ENCODE assay signal across 8 mouse cellular contexts in the genomic region with DNA sequence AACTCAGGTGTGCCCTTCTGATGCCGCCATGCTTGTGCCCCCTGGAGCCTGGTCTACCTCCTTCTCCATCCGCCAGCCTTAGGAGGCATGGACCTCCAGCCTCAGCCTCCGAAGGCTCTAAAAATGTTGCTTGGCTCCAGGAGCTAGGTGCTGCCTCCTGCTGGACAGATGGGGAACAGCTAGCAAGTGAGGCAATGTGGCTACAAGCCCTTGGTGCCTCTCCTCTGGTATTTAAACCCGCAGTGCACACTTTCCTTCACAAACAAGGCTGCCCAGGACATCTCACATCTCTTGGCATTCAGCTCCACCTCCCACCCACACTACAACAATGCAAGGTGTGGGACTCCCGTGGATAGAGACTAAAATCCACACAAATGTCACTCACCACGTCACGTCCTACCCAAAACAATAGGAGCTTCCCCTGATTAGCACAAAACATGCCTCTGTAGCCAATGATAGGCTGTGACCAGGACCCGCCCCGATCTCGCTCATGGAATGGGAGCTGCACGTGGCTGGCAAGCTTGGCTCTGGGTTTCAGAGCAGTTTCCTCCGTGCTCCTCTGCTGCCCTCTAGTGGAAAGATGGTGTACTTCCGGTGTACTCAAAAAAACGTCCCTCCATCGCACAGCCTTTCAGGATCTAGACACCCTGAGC. TPM values are rescaled to one million over a fixed set of nuclear protein-coding genes. Genes with fewer than 3 reads are reported as not detected.
DNase-seq lines count a peak whose midpoint lies in the region; ATAC-seq and TF ChIP-seq lines count a peak whose summit lies in the region.

No protein-coding gene starts in this region.

- TF ChIP-seq POLR2A in testis, adult 2 months (IDR thresholded peaks at IDR 0.05; ENCODE audit: control insufficient read depth, low read depth, low read length) = no peak

- peak overlapping the region; percentile 19 for H3K4me3 ChIP-seq in forebrain, embryonic 11.5 days (ENCODE audit: low read depth, low read length)
- no peak overlapping the region for H3K4me3 ChIP-seq in heart, postnatal 0 days (ENCODE audit: low read depth, low read length)
- H3K4me3 ChIP-seq in liver, embryonic 16.5 days (ENCODE audit: low read depth, low read length) = peak overlapping the region; percentile 31
- peak overlapping the region; percentile 26 for H3K4me3 ChIP-seq in neural tube, embryonic 13.5 days
- peak overlapping the region; percentile 54 for H3K4me3 ChIP-seq in testis, adult 2 months (ENCODE audit: control insufficient read depth, low read depth, low read length)

- H3K27me3 ChIP-seq in forebrain, embryonic 11.5 days (ENCODE audit: control insufficient read depth, insufficient read depth, low read length) = no peaks in the 10 kb centered on the region
- H3K27me3 ChIP-seq in heart, postnatal 0 days (ENCODE audit: control insufficient read depth, insufficient read depth, low read length) = no peaks in the 10 kb centered on the region
- no peaks in the 10 kb centered on the region for H3K27me3 ChIP-seq in liver, embryonic 16.5 days (ENCODE audit: control insufficient read depth, insufficient read depth, low read depth, low read length)
- H3K27me3 ChIP-seq in neural tube, embryonic 13.5 days = peaks cover 9% of the 10 kb centered on the region
- H3K27me3 ChIP-seq in testis, adult 2 months (ENCODE audit: control insufficient read depth, insufficient read depth, low read length) = no peaks in the 10 kb centered on the region

- peak overlapping the region; percentile 47 for H3K9ac ChIP-seq in forebrain, embryonic 11.5 days (ENCODE audit: low read length)
- no peak overlapping the region for H3K9ac ChIP-seq in heart, postnatal 0 days (replicated peaks; ENCODE audit: low read depth, low read length)
- H3K9ac ChIP-seq in liver, embryonic 16.5 days (ENCODE audit: low read depth, low read length) = no peak overlapping the region
- H3K9ac ChIP-seq in neural tube, embryonic 13.5 days = peak overlapping the region; percentile 61; the same call in 1 of the 2 replicates

- ATAC-seq in forebrain, embryonic 11.5 days (replicated peaks; ENCODE audit: low FRiP score) = peak; percentile 97
- peak; percentile 96 for ATAC-seq in heart, postnatal 0 days (ENCODE audit: insufficient read depth, low read depth)
- ATAC-seq in liver, embryonic 16.5 days (ENCODE audit: low read depth) = peak; percentile 82
- ATAC-seq in neural tube, embryonic 13.5 days (ENCODE audit: low read depth) = peak; percentile 97

- 3% methylated on average over 15 of the region's 15 CpGs for WGBS in forebrain, embryonic 11.5 days
- 4% methylated on average over 15 of the region's 15 CpGs for WGBS in heart, postnatal 0 days
- 2% methylated on average over 15 of the region's 15 CpGs for WGBS in liver, embryonic 16.5 days (ENCODE audit: insufficient replicate concordance)
- WGBS in neural tube, embryonic 13.5 days = under 1% methylated on average over 15 of the region's 15 CpGs

- H3K36me3 ChIP-seq in forebrain, embryonic 11.5 days (ENCODE audit: control insufficient read depth, insufficient read depth, low read length) = no peaks in the 10 kb centered on the region
- no peaks in the 10 kb centered on the region for H3K36me3 ChIP-seq in heart, postnatal 0 days (replicated peaks; ENCODE audit: control insufficient read depth, insufficient read depth, low read length)
- no peaks in the 10 kb centered on the region for H3K36me3 ChIP-seq in liver, embryonic 16.5 days (ENCODE audit: control insufficient read depth, insufficient read depth)
- no peaks in the 10 kb centered on the region for H3K36me3 ChIP-seq in neural tube, embryonic 13.5 days
- H3K36me3 ChIP-seq in testis, adult 2 months (ENCODE audit: control insufficient read depth, insufficient read depth, low read length) = no peaks in the 10 kb centered on the region

- H3K9me3 ChIP-seq in forebrain, embryonic 11.5 days (ENCODE audit: control insufficient read depth, low read length) = no peaks in the 10 kb centered on the region
- no peaks in the 10 kb centered on the region for H3K9me3 ChIP-seq in heart, postnatal 0 days (replicated peaks; ENCODE audit: control insufficient read depth, low read length)
- H3K9me3 ChIP-seq in liver, embryonic 16.5 days (replicated peaks; ENCODE audit: control insufficient read depth, low read length) = no peaks in the 10 kb centered on the region
- no peaks in the 10 kb centered on the region for H3K9me3 ChIP-seq in neural tube, embryonic 13.5 days

- peak; percentile 97 for TF ChIP-seq CTCF in heart, postnatal 0 days (IDR thresholded peaks at IDR 0.05; ENCODE audit: low read depth)
- TF ChIP-seq CTCF in testis, adult 2 months (IDR thresholded peaks at IDR 0.05; ENCODE audit: control insufficient read depth, insufficient read depth, insufficient replicate concordance, low read depth, low read length) = peak; percentile 97

- peak overlapping the region; percentile 50 for H3K4me2 ChIP-seq in forebrain, embryonic 11.5 days (ENCODE audit: low read depth, low read length, severe bottlenecking)
- peak overlapping the region; percentile 41 for H3K4me2 ChIP-seq in heart, postnatal 0 days (ENCODE audit: low read depth, low read length)
- peak overlapping the region; percentile 54 for H3K4me2 ChIP-seq in liver, embryonic 16.5 days (ENCODE audit: low read depth, low read length)
- H3K4me2 ChIP-seq in neural tube, embryonic 13.5 days = peak overlapping the region; percentile 52

- peak overlapping the region; percentile 18; the same call in 1 of the 2 replicates for H3K27ac ChIP-seq in forebrain, embryonic 11.5 days (ENCODE audit: low read depth, low read length)
- H3K27ac ChIP-seq in heart, postnatal 0 days (ENCODE audit: low read depth) = peak overlapping the region; percentile 56
- H3K27ac ChIP-seq in liver, embryonic 16.5 days (ENCODE audit: low read length) = 0 out of 2 replicates have a peak overlapping the region, but pooled peaks have one; percentile 49
- H3K27ac ChIP-seq in neural tube, embryonic 13.5 days (replicated peaks) = peak overlapping the region; percentile 80
- H3K27ac ChIP-seq in testis, adult 2 months (ENCODE audit: control insufficient read depth, insufficient read depth, low read depth, low read length) = peak overlapping the region; percentile 64

- DNase-seq in CD8-positive naive resting alpha-beta T cell, adult 2 months (ENCODE audit: low read depth in 2 of 2, low spot score in 2 of 2) = peak; percentile 70 to 77
- peak; percentile 94 for DNase-seq in c-Kit-positive CD71-negative TER-119-negative erythroid progenitor cells, embryonic 14.5 days (ENCODE audit: low read depth)
- DNase-seq in forebrain, embryonic 11.5 days (ENCODE audit: low spot score) = peak; percentile 96
- DNase-seq in heart, postnatal 0 days (ENCODE audit: low spot score) = peak; percentile 96
- peak; percentile 92 to 94 for DNase-seq in kidney, postnatal 4 days

- peaks cover 4% of the 10 kb centered on the region; the same call in 1 of the 2 replicates for H3K4me1 ChIP-seq in forebrain, embryonic 11.5 days (replicated peaks; ENCODE audit: control insufficient read depth, insufficient read depth, low read length)
- no peaks in the 10 kb centered on the region for H3K4me1 ChIP-seq in heart, postnatal 0 days (ENCODE audit: control insufficient read depth, insufficient read depth)
- peaks cover 9% of the 10 kb centered on the region for H3K4me1 ChIP-seq in liver, embryonic 16.5 days (ENCODE audit: control insufficient read depth, low read depth, low read length)
- 0 out of 2 replicates have a peak, but pooled peaks cover 5% of the 10 kb centered on the region for H3K4me1 ChIP-seq in neural tube, embryonic 13.5 days (replicated peaks)
- H3K4me1 ChIP-seq in testis, adult 2 months (ENCODE audit: control insufficient read depth, insufficient read depth, low read length) = peaks cover 9% of the 10 kb centered on the region

- TF ChIP-seq EP300 in heart, postnatal 0 days (IDR thresholded peaks at IDR 0.05; ENCODE audit: low read depth) = peak; percentile 81; the same call in 1 of the 2 replicates

RNA-seq across cellular contexts. Expression of a gene that starts 20.2 kb away (rescaled TPM):
- polyA plus RNA-seq in forebrain, embryonic 11.5 days (2014; fragmentation: Nextera tagmentation; extraction: Ambion mirVana) = 16.2 and 19.2 TPM in 2 replicates
- 19.0 and 110 TPM in 2 replicates for total RNA-seq in heart, postnatal 0 days (2014; rRNA removed; ENCODE audit: low replicate concordance)
- polyA plus RNA-seq in heart, postnatal 0 days (2015; fragmentation: Nextera tagmentation; extraction: Ambion mirVana) = 7.2 and 10.0 TPM in 2 replicates
- polyA plus RNA-seq in liver, embryonic 16.5 days (2015; fragmentation: Nextera tagmentation; extraction: Ambion mirVana) = 120 and 130 TPM in 2 replicates
- 0.82 and 4.3 TPM in 2 replicates for polyA plus RNA-seq in neural tube, embryonic 13.5 days (2015; fragmentation: Nextera tagmentation; extraction: Ambion mirVana)
- polyA plus RNA-seq in testis, adult 2 months (2012; rRNA removed) = 9.3 and 16.7 TPM in 2 replicates

RNA-seq across cellular contexts. Expression of a gene that starts 30.0 kb away (rescaled TPM):
- not detected in 2 replicates for polyA plus RNA-seq in forebrain, embryonic 11.5 days (2014; fragmentation: Nextera tagmentation; extraction: Ambion mirVana)
- not detected in 2 replicates for total RNA-seq in heart, postnatal 0 days (2014; rRNA removed; ENCODE audit: low replicate concordance)
- polyA plus RNA-seq in heart, postnatal 0 days (2015; fragmentation: Nextera tagmentation; extraction: Ambion mirVana) = not detected in 2 replicates
- not detected in 2 replicates for polyA plus RNA-seq in liver, embryonic 16.5 days (2015; fragmentation: Nextera tagmentation; extraction: Ambion mirVana)
- not detected in 2 replicates for polyA plus RNA-seq in neural tube, embryonic 13.5 days (2015; fragmentation: Nextera tagmentation; extraction: Ambion mirVana)
- polyA plus RNA-seq in testis, adult 2 months (2012; rRNA removed) = 0.48 and 0.63 TPM in 2 replicates

RNA-seq across cellular contexts. Expression of a gene that starts 43.9 kb away (rescaled TPM):
- polyA plus RNA-seq in forebrain, embryonic 11.5 days (2014; fragmentation: Nextera tagmentation; extraction: Ambion mirVana) = 12.0 and 13.6 TPM in 2 replicates
- total RNA-seq in heart, postnatal 0 days (2014; rRNA removed; ENCODE audit: low replicate concordance) = 12.9 and 75.9 TPM in 2 replicates
- polyA plus RNA-seq in heart, postnatal 0 days (2015; fragmentation: Nextera tagmentation; extraction: Ambion mirVana) = 15.0 and 15.3 TPM in 2 replicates
- 118 and 119 TPM in 2 replicates for polyA plus RNA-seq in liver, embryonic 16.5 days (2015; fragmentation: Nextera tagmentation; extraction: Ambion mirVana)
- polyA plus RNA-seq in neural tube, embryonic 13.5 days (2015; fragmentation: Nextera tagmentation; extraction: Ambion mirVana) = 1.4 and 3.8 TPM in 2 replicates
- 0.52 and 5.1 TPM in 2 replicates for polyA plus RNA-seq in testis, adult 2 months (2012; rRNA removed)

RNA-seq across cellular contexts. Expression of a gene that starts 44.0 kb away (rescaled TPM):
- polyA plus RNA-seq in forebrain, embryonic 11.5 days (2014; fragmentation: Nextera tagmentation; extraction: Ambion mirVana) = 0.12 TPM in 1 of 2 replicates, not detected in the other
- total RNA-seq in heart, postnatal 0 days (2014; rRNA removed; ENCODE audit: low replicate concordance) = not detected in 2 replicates
- 0.31 and 0.44 TPM in 2 replicates for polyA plus RNA-seq in heart, postnatal 0 days (2015; fragmentation: Nextera tagmentation; extraction: Ambion mirVana)
- not detected in 2 replicates for polyA plus RNA-seq in liver, embryonic 16.5 days (2015; fragmentation: Nextera tagmentation; extraction: Ambion mirVana)
- polyA plus RNA-seq in neural tube, embryonic 13.5 days (2015; fragmentation: Nextera tagmentation; extraction: Ambion mirVana) = 0.32 TPM in 2 replicates
- 0.40 and 0.61 TPM in 2 replicates for polyA plus RNA-seq in testis, adult 2 months (2012; rRNA removed)

RNA-seq across cellular contexts. Expression of a gene that starts 59.5 kb away (rescaled TPM):
- polyA plus RNA-seq in forebrain, embryonic 11.5 days (2014; fragmentation: Nextera tagmentation; extraction: Ambion mirVana) = not detected in 2 replicates
- total RNA-seq in heart, postnatal 0 days (2014; rRNA removed; ENCODE audit: low replicate concordance) = 5.4 TPM in 1 of 2 replicates, not detected in the other
- polyA plus RNA-seq in heart, postnatal 0 days (2015; fragmentation: Nextera tagmentation; extraction: Ambion mirVana) = 0.12 TPM in 1 of 2 replicates, not detected in the other
- polyA plus RNA-seq in liver, embryonic 16.5 days (2015; fragmentation: Nextera tagmentation; extraction: Ambion mirVana) = 0.07 and 0.08 TPM in 2 replicates
- 0.11 TPM in 1 of 2 replicates, not detected in the other for polyA plus RNA-seq in neural tube, embryonic 13.5 days (2015; fragmentation: Nextera tagmentation; extraction: Ambion mirVana)
- 0.20 TPM in 1 of 2 replicates, not detected in the other for polyA plus RNA-seq in testis, adult 2 months (2012; rRNA removed)

Comparison
In these comparisons a context has a peak if more than half of its experiments do, and no peak if none do; other contexts are left out.
1. H3K27ac ChIP-seq: peak in every context shown above with its lines; median percentile 80 in neural tube, embryonic 13.5 days; 64 in testis, adult 2 months; 56 in heart, postnatal 0 days; 49 in liver, embryonic 16.5 days; 18 in forebrain, embryonic 11.5 days.
2. H3K9ac ChIP-seq: peak in forebrain, embryonic 11.5 days (single experiment) and neural tube, embryonic 13.5 days (single experiment); none in heart, postnatal 0 days (single experiment) and liver, embryonic 16.5 days (single experiment).
3. Peak in every context shown above with its lines, with median percentiles within 50 percentile points of each other: DNase-seq, ATAC-seq and H3K4me2 ChIP-seq.